In genomic region chr8:122719500-122720065, GRCm38 (mm10) we compare ENCODE assay signal across 8 mouse cellular contexts. TPM values are rescaled to one million over a fixed set of nuclear protein-coding genes. Genes with fewer than 3 reads are reported as not detected.
DNase-seq lines count a peak whose midpoint lies in the region; ATAC-seq and TF ChIP-seq lines count a peak whose summit lies in the region.

No protein-coding gene starts in this region.

- 3% methylated on average over 7 of the region's 7 CpGs for WGBS in heart, embryonic 12.5 days
- WGBS in liver, embryonic 12.5 days (ENCODE audit: insufficient replicate concordance): 3% methylated on average over 7 of the region's 7 CpGs
- 44% methylated on average over 7 of the region's 7 CpGs for WGBS in neural tube, embryonic 14.5 days

- H3K4me2 ChIP-seq in heart, embryonic 12.5 days: peak overlapping the region; percentile 62
- peak overlapping the region; percentile 79 for H3K4me2 ChIP-seq in liver, embryonic 12.5 days
- no peak overlapping the region for H3K4me2 ChIP-seq in neural tube, embryonic 14.5 days (ENCODE audit: low read depth, low read length)

- peaks cover 26% of the 10 kb centered on the region for H3K4me1 ChIP-seq in E14TG2a.4 (replicated peaks; ENCODE audit: low read depth, low read length)
- peaks cover 51% of the 10 kb centered on the region for H3K4me1 ChIP-seq in heart, embryonic 12.5 days (replicated peaks)
- peaks cover 63% of the 10 kb centered on the region for H3K4me1 ChIP-seq in liver, embryonic 12.5 days
- H3K4me1 ChIP-seq in neural tube, embryonic 14.5 days (ENCODE audit: control insufficient read depth, insufficient read depth, low read length): peaks cover 20% of the 10 kb centered on the region

- H3K36me3 ChIP-seq in E14TG2a.4 (ENCODE audit: insufficient read depth, low read length): no peaks in the 10 kb centered on the region
- H3K36me3 ChIP-seq in heart, embryonic 12.5 days: no peaks in the 10 kb centered on the region
- no peaks in the 10 kb centered on the region for H3K36me3 ChIP-seq in liver, embryonic 12.5 days
- no peaks in the 10 kb centered on the region for H3K36me3 ChIP-seq in neural tube, embryonic 14.5 days (ENCODE audit: control insufficient read depth, insufficient read depth, low read length)

- peak; percentile 92 for ATAC-seq in heart, embryonic 12.5 days (ENCODE audit: insufficient number of reproducible peaks, low FRiP score)
- ATAC-seq in liver, embryonic 12.5 days: peak; percentile 90
- ATAC-seq in neural tube, embryonic 14.5 days (ENCODE audit: low read depth): no peak

- H3K27me3 ChIP-seq in E14TG2a.4 (ENCODE audit: insufficient read depth, low read length): peaks cover 47% of the 10 kb centered on the region
- peaks cover 60% of the 10 kb centered on the region for H3K27me3 ChIP-seq in heart, embryonic 12.5 days (replicated peaks)
- H3K27me3 ChIP-seq in liver, embryonic 12.5 days (replicated peaks): peaks cover 72% of the 10 kb centered on the region
- no peaks in the 10 kb centered on the region for H3K27me3 ChIP-seq in neural tube, embryonic 14.5 days (ENCODE audit: control insufficient read depth, insufficient read depth, low read length)

- peak; percentile 17 for DNase-seq in brain, adult 2 months (ENCODE audit: low read depth, low spot score)
- DNase-seq in gastrocnemius, postnatal 25 days: no peak
- DNase-seq in urinary bladder, postnatal 14 days (ENCODE audit: low spot score): no peak
- DNase-seq in ovary, postnatal 14 days (ENCODE audit: low spot score): no peak

- peak overlapping the region; percentile 10; the same call in 1 of the 2 replicates for H3K9ac ChIP-seq in heart, embryonic 12.5 days
- H3K9ac ChIP-seq in liver, embryonic 12.5 days: peak overlapping the region; percentile 59
- H3K9ac ChIP-seq in neural tube, embryonic 14.5 days (replicated peaks; ENCODE audit: low read depth, low read length): 0 out of 2 replicates have a peak overlapping the region, but pooled peaks have one; percentile 5

- H3K27ac ChIP-seq in heart, embryonic 12.5 days (ENCODE audit: poor library complexity, severe bottlenecking): peak overlapping the region; percentile 61
- peak overlapping the region; percentile 97 for H3K27ac ChIP-seq in liver, embryonic 12.5 days
- H3K27ac ChIP-seq in neural tube, embryonic 14.5 days (ENCODE audit: low read depth, low read length): peak overlapping the region; percentile 75

- peak; percentile 16 for TF ChIP-seq CTCF in E14TG2a.4 (conservative IDR thresholded peaks at IDR 0.05; ENCODE audit: low read length)

- no peaks in the 10 kb centered on the region for H3K9me3 ChIP-seq in E14TG2a.4 (ENCODE audit: low read length)
- no peaks in the 10 kb centered on the region for H3K9me3 ChIP-seq in heart, embryonic 12.5 days (replicated peaks)
- H3K9me3 ChIP-seq in liver, embryonic 12.5 days (replicated peaks): no peaks in the 10 kb centered on the region
- H3K9me3 ChIP-seq in neural tube, embryonic 14.5 days (ENCODE audit: control insufficient read depth, low read length): no peaks in the 10 kb centered on the region

- no peak overlapping the region for H3K4me3 ChIP-seq in E14TG2a.4 (replicated peaks; ENCODE audit: low read length)
- H3K4me3 ChIP-seq in heart, embryonic 12.5 days: peak overlapping the region; percentile 24; the same call in 1 of the 2 replicates
- peak overlapping the region; percentile 47 for H3K4me3 ChIP-seq in liver, embryonic 12.5 days
- H3K4me3 ChIP-seq in neural tube, embryonic 14.5 days (ENCODE audit: low read depth, low read length): no peak overlapping the region

RNA-seq across cellular contexts. Expression of gene Cbfa2t3, which starts 20.7 kb away (rescaled TPM):
- 6.2 TPM in 2 replicates for polyA plus RNA-seq in heart, embryonic 12.5 days (2016; fragmentation: Nextera tagmentation; extraction: Ambion mirVana)
- 7.7 and 8.0 TPM in 2 replicates for polyA plus RNA-seq in liver, embryonic 12.5 days (2016; fragmentation: Nextera tagmentation; extraction: Ambion mirVana)
- polyA plus RNA-seq in neural tube, embryonic 14.5 days (2014; fragmentation: Nextera tagmentation; extraction: Ambion mirVana): 23.5 and 23.9 TPM in 2 replicates
- 10 to 100 TPM; 19.0 to 27.8 TPM for total RNA-seq in gastrocnemius, postnatal 25 days (2021)

RNA-seq across cellular contexts. Expression of gene Acsf3, which starts 55.7 kb away (rescaled TPM):
- 14.4 and 17.3 TPM in 2 replicates for polyA plus RNA-seq in heart, embryonic 12.5 days (2016; fragmentation: Nextera tagmentation; extraction: Ambion mirVana)
- polyA plus RNA-seq in liver, embryonic 12.5 days (2016; fragmentation: Nextera tagmentation; extraction: Ambion mirVana): 10.8 and 11.3 TPM in 2 replicates
- 16.2 and 16.3 TPM in 2 replicates for polyA plus RNA-seq in neural tube, embryonic 14.5 days (2014; fragmentation: Nextera tagmentation; extraction: Ambion mirVana)
- total RNA-seq in gastrocnemius, postnatal 25 days (2021): 10 to 100 TPM; 12.9 to 13.3 TPM

Comparison
In these comparisons a context has a peak if more than half of its experiments do, and no peak if none do; other contexts are left out.
1. H3K4me3 ChIP-seq: peak in heart, embryonic 12.5 days (single experiment) and liver, embryonic 12.5 days (single experiment); none in E14TG2a.4 (single experiment) and neural tube, embryonic 14.5 days (single experiment).
2. H3K9ac ChIP-seq: peak in every context shown above with its lines; median percentile 59 in liver, embryonic 12.5 days; 10 in heart, embryonic 12.5 days; 5 in neural tube, embryonic 14.5 days.
3. Peak in every context shown above with its lines, with median percentiles within 50 percentile points of each other: H3K27ac ChIP-seq.